Mouse (Mus musculus) liver, adult 2 months (tissue): ENCODE data around the gene Snx20.

Experiments
- CTCF ChIP-seq: fragments of 200-500 bp; IDR thresholded peaks from 2 replicates; pipeline ENCODE4 v1.5.1; 2011; ENCODE audit warnings: low read depth, low read length, control low read depth
- POLR2A ChIP-seq: fragments of 200-500 bp; IDR thresholded peaks from 2 replicates; pipeline ENCODE4 v1.6.1; 2011; ENCODE audit warnings: low read length, control low read depth; ENCODE audit not compliant: insufficient read depth; ENCODE audit errors: extremely low read depth

GRCm38 (mm10) chr8:88577666-88578065 lies 58.3 kb downstream of the Snx20 start:
- TF ChIP-seq POLR2A (no peak), CTCF (no peak)
